Mouse (Mus musculus) midbrain, embryonic 13.5 days (tissue): ENCODE results near the gene Kif22. TPM values are rescaled to one million over a fixed set of nuclear protein-coding genes. Genes with fewer than 3 reads are reported as not detected.

ENCODE experiments used
- ATAC-seq: fragments of 200-750 bp; cut with Nextera tagmentation; 2 replicates; pipeline ENCODE4 v1.8.0; 2017; ENCODE audit warnings: mild to moderate bottlenecking, moderate TSS enrichment, moderate library complexity
- H3K27ac ChIP-seq: fragments of 300-500 bp; sonication (generic); 2 replicates; pipeline ENCODE4 v1.5.1; 2015; ENCODE audit warnings: inconsistent platforms, mild to moderate bottlenecking, moderate library complexity
- H3K27me3 ChIP-seq: fragments of 300-500 bp; sonication (generic); 2 replicates; pipeline ENCODE4 v1.6.1; 2015; ENCODE audit warnings: mild to moderate bottlenecking, inconsistent platforms
- H3K36me3 ChIP-seq: fragments of 300-500 bp; sonication (generic); 2 replicates; pipeline ENCODE4 v1.6.1; 2015; ENCODE audit warnings: mild to moderate bottlenecking, inconsistent platforms
- H3K4me1 ChIP-seq: fragments of 300-500 bp; sonication (generic); replicated peaks from 2 replicates; pipeline ENCODE4 v1.6.1; 2015; ENCODE audit warnings: inconsistent platforms
- H3K4me2 ChIP-seq: fragments of 300-500 bp; sonication (generic); replicated peaks from 2 replicates; pipeline ENCODE4 v1.6.1; 2015; ENCODE audit warnings: moderate library complexity, mild to moderate bottlenecking, inconsistent platforms
- H3K4me3 ChIP-seq: fragments of 300-500 bp; sonication (generic); replicated peaks from 2 replicates; pipeline ENCODE4 v1.5.1; 2015; ENCODE audit warnings: mild to moderate bottlenecking, inconsistent platforms
- H3K9ac ChIP-seq: fragments of 300-500 bp; sonication (generic); replicated peaks from 2 replicates; pipeline ENCODE4 v1.6.1; 2015; ENCODE audit warnings: mild to moderate bottlenecking, inconsistent platforms
- H3K9me3 ChIP-seq: fragments of 300-500 bp; sonication (generic); 2 replicates; pipeline ENCODE4 v1.6.1; 2016; ENCODE audit warnings: mild to moderate bottlenecking, inconsistent platforms
- WGBS: fragments of 180-500 bp; shearing (Covaris S2); methylation state at CpG from one replicate; pipeline ENCODE4 v1.1.7; 2015; 5-methylcytosine and 5-hydroxymethylcytosine counted together
- polyA plus RNA-seq: library from polyadenylated mRNA; unstranded; fragments of >200 nt; fragmentation: Nextera tagmentation; extraction: Ambion mirVana; gene quantifications from 2 replicates; pipeline ENCODE4 v1.2.1, GENCODE M21; 2015

The Kif22 gene
- polyA plus RNA-seq, 1 experiment from 2014 or later, result 57.5 TPM

GRCm38 (mm10) chr7:127026984-127027726 lies 15.1 kb downstream of the Kif22 start, which contains the start of gene Maz:
TSS of gene Maz (minus strand) at chr7:127027037.
- no peaks in the 10 kb centered on the region for H3K9me3 ChIP-seq
- peak within 1 kb of the TSS; percentile 100 for H3K27ac ChIP-seq
- H3K4me2 ChIP-seq, result peak within 1 kb of the TSS; percentile 96
- no peaks in the 10 kb centered on the region for H3K27me3 ChIP-seq
- peak; percentile 87 for ATAC-seq
- H3K9ac ChIP-seq, result peak within 1 kb of the TSS; percentile 100
- peak within 1 kb of the TSS; percentile 96 for H3K4me3 ChIP-seq
- H3K36me3 ChIP-seq, result peaks cover 33% of the 10 kb centered on the region
- H3K4me1 ChIP-seq, result peaks cover 43% of the 10 kb centered on the region
- WGBS, result under 1% methylated on average over 63 of the region's 63 CpGs

- Histone ChIP-seq H3K9ac (peak overlapping the region; percentile 100), H3K4me2 (peak overlapping the region; percentile 96), H3K27ac (peak overlapping the region; percentile 100), H3K36me3 (peaks cover 31% of the 10 kb centered on the region), H3K4me3 (peak overlapping the region; percentile 96), H3K4me1 (peaks cover 49% of the 10 kb centered on the region), H3K9me3 (no peaks in the 10 kb centered on the region), H3K27me3 (no peaks in the 10 kb centered on the region)
- WGBS, result 3% methylated on average over 14 of the region's 48 CpGs
- ATAC-seq, result no peak
These were observed 15.7 kb downstream of the Kif22 start for GRCm38 (mm10) chr7:127026616-127026983.

- Histone ChIP-seq H3K36me3 (peaks cover 27% of the 10 kb centered on the region), H3K4me2 (peak overlapping the region; percentile 96), H3K27ac (peak overlapping the region; percentile 100), H3K9me3 (no peaks in the 10 kb centered on the region), H3K27me3 (no peaks in the 10 kb centered on the region), H3K9ac (peak overlapping the region; percentile 100), H3K4me1 (peaks cover 53% of the 10 kb centered on the region), H3K4me3 (peak overlapping the region; percentile 96)
- WGBS, result 2% methylated on average over 21 of the region's 48 CpGs
- ATAC-seq, result peak; percentile 24
These were observed 16.1 kb downstream of the Kif22 start for GRCm38 (mm10) chr7:127026161-127026600.

- peaks cover 58% of the 10 kb centered on the region for H3K4me1 ChIP-seq
- no peaks in the 10 kb centered on the region for H3K27me3 ChIP-seq
- peak overlapping the region; percentile 100 for H3K9ac ChIP-seq
- peaks cover 27% of the 10 kb centered on the region for H3K36me3 ChIP-seq
- peak overlapping the region; percentile 100 for H3K27ac ChIP-seq
- no peaks in the 10 kb centered on the region for H3K9me3 ChIP-seq
- ATAC-seq, result peak; percentile 5; the same call in 1 of the 2 replicates
- H3K4me2 ChIP-seq, result peak overlapping the region; percentile 96
- under 1% methylated on average over 60 of the region's 65 CpGs for WGBS
- H3K4me3 ChIP-seq, result peak overlapping the region; percentile 96
These were observed 16.6 kb downstream of the Kif22 start for GRCm38 (mm10) chr7:127025556-127026160.

GRCm38 (mm10) chr7:127024755-127025555 lies 17.3 kb downstream of the Kif22 start:
- WGBS, result under 1% methylated on average over 30 of the region's 30 CpGs
- H3K4me1 ChIP-seq, result peaks cover 65% of the 10 kb centered on the region

GRCm38 (mm10) chr7:127023896-127024690 lies 18.2 kb downstream of the Kif22 start:
- 20% methylated on average over 19 of the region's 19 CpGs for WGBS
- Histone ChIP-seq H3K36me3 (peaks cover 27% of the 10 kb centered on the region), H3K4me3 (peak overlapping the region; percentile 96), H3K9me3 (no peaks in the 10 kb centered on the region), H3K4me1 (peaks cover 74% of the 10 kb centered on the region), H3K9ac (peak overlapping the region; percentile 100), H3K4me2 (peak overlapping the region; percentile 96), H3K27me3 (no peaks in the 10 kb centered on the region), H3K27ac (peak overlapping the region; percentile 100)
- ATAC-seq, result no peak

More at GRCm38 (mm10) chr7:127024755-127025555, 17.3 kb downstream of the Kif22 start:
- Histone ChIP-seq H3K4me3 (peak overlapping the region; percentile 96), H3K4me2 (peak overlapping the region; percentile 96), H3K9me3 (no peaks in the 10 kb centered on the region), H3K36me3 (peaks cover 27% of the 10 kb centered on the region), H3K27ac (peak overlapping the region; percentile 100), H3K27me3 (no peaks in the 10 kb centered on the region), H3K9ac (peak overlapping the region; percentile 100)
- peak; percentile 47 for ATAC-seq

- H3K27ac ChIP-seq, result peak overlapping the region; percentile 100
- H3K4me1 ChIP-seq, result peaks cover 77% of the 10 kb centered on the region
These were observed 19.0 kb downstream of the Kif22 start for GRCm38 (mm10) chr7:127023272-127023691.

GRCm38 (mm10) chr7:127022528-127023271 lies 19.6 kb downstream of the Kif22 start:
- peak overlapping the region; percentile 96 for H3K4me2 ChIP-seq
- WGBS, result 68% methylated on average over 5 of the region's 7 CpGs
- peak overlapping the region; percentile 96 for H3K4me3 ChIP-seq
- no peaks in the 10 kb centered on the region for H3K27me3 ChIP-seq
- H3K4me1 ChIP-seq, result peaks cover 77% of the 10 kb centered on the region
- H3K9ac ChIP-seq, result peak overlapping the region; percentile 100
- peak overlapping the region; percentile 100; the same call in 1 of the 2 replicates for H3K27ac ChIP-seq
- no peaks in the 10 kb centered on the region for H3K9me3 ChIP-seq
- ATAC-seq, result no peak
- peaks cover 27% of the 10 kb centered on the region for H3K36me3 ChIP-seq

More at GRCm38 (mm10) chr7:127023272-127023691, 19.0 kb downstream of the Kif22 start:
- Histone ChIP-seq H3K27me3 (no peaks in the 10 kb centered on the region), H3K36me3 (peaks cover 27% of the 10 kb centered on the region), H3K9me3 (no peaks in the 10 kb centered on the region), H3K4me3 (peak overlapping the region; percentile 96), H3K9ac (peak overlapping the region; percentile 100), H3K4me2 (peak overlapping the region; percentile 96)
- WGBS, result 74% methylated on average over 13 of the region's 13 CpGs
- no peak for ATAC-seq

GRCm38 (mm10) chr7:127021563-127022527 lies 20.4 kb downstream of the Kif22 start:
- H3K36me3 ChIP-seq, result peaks cover 27% of the 10 kb centered on the region
- H3K27me3 ChIP-seq, result no peaks in the 10 kb centered on the region
- H3K4me1 ChIP-seq, result peaks cover 77% of the 10 kb centered on the region
- H3K4me3 ChIP-seq, result peak overlapping the region; percentile 56
- 38% methylated on average over 5 of the region's 5 CpGs for WGBS
- no peaks in the 10 kb centered on the region for H3K9me3 ChIP-seq
- H3K27ac ChIP-seq, result peak overlapping the region; percentile 100
- H3K9ac ChIP-seq, result peak overlapping the region; percentile 100
- no peak for ATAC-seq
- H3K4me2 ChIP-seq, result peak overlapping the region; percentile 96
